Mouse (Mus musculus) CH12F3 (cell line): ENCODE data around the gene Tmem33.

Experiments
- in situ Hi-C: fragments of 300-500 bp; cut with MboI; formaldehyde crosslinking; loops from 2 replicates; pipeline ENCODE4 v1.14.3; 2020; ENCODE audit warnings: low sequenced_read_pairs

Tmem33 gene

DNA sequence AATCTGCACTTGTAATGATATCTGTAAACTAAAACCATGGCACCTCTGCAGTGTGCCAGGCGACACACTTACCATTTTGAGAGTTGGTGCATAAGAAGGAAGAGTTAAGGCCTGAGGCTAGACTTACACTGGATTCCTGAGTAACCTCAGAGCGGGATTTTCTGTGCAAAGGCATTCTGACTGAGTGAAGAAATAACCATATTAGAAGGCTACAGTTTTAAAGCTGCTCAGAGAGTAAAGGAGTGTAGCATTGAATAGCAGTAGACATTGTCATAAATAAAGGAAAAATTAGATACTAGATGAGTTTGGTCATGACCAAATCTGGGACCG lies 52.1 kb downstream of the Tmem33 start:
- in situ Hi-C loops: no loop called here

DNA sequence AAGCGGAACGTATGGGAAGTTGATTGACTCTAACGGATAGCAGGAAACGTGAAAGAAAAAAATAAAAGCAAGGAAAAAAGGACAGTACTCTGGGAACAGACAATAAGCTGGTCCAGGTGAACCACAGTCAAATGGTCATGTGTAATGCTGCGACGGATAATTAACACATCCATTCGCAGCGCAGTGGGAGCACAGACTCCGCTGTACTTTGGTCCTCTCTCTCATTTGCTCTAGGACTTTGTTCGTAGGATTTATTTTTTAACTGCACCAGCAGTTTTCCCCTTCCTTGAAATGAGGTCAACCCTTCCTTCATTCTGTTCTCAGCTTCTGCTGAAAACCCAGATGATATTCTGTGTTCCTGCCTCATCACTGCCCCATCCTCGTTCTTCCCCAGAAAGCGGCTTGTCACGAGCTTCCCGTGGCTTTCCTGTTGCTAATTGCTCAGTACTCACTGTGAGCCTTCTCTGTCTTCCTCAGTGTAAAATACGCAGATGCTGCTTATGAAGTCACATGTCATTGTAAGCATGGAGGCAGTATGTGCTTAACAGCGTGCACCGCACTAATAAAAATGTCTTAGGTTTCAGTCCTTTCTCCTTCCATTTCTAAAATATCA lies 61.4 kb downstream of the Tmem33 start:
- in situ Hi-C loops: no loop called here

DNA sequence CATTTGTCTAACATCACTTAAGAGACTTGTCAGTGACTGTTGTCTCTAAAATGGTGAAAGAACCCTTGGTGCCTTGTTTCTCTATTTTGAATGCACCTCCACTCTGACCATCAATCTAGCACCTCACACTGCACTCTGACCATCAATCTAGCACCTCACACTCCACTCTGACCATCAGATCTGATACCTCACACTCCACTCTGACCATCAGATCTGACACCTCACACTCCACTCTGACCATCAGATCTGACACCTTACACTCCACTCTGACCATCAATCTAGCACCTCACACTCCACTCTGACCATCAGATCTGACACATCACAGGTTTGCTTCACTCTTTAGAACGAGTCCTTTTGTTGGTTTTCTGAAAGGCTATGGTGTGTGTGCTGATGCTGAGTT lies 63.7 kb downstream of the Tmem33 start:
- in situ Hi-C loops: no loop called here

DNA sequence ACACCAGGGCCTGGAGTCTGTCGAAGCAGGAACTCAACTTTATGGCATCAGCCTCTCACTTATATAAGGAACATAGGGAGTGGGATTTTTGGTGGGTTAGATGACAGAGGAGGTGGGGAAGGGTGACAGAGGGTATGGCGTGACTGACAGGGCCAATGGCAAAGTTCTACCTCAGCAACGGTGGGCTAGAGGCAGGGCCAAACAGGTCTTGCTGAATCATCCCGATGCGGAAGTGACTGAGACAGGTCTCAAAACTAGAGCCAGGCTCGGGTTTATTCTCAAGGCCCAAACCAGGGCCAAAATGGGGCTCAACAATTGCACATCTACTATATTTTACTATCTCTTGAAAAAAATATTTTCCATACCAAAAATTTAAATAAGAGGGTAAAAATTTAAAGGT lies 80.4 kb downstream of the Tmem33 start:
- in situ Hi-C loops: no loop called here
